Mouse (Mus musculus) bone marrow, adult 2 months (tissue): ENCODE data around the gene Taz.

Experiments used
- CTCF ChIP-seq: fragments of 200-500 bp; IDR thresholded peaks from 2 replicates; pipeline ENCODE4 v1.5.1; 2011; ENCODE audit warnings: low read length, control low read depth; ENCODE audit not compliant: control insufficient read depth, insufficient read depth
- POLR2A ChIP-seq: fragments of 200-500 bp; IDR thresholded peaks from 2 replicates; pipeline ENCODE4 v1.6.1; 2011; ENCODE audit warnings: low read depth, mild to moderate bottlenecking, control low read depth, low read length, borderline replicate concordance; ENCODE audit not compliant: control insufficient read depth

GRCm38 (mm10) chrX:74254888-74255565 is 26.7 kb upstream of the Taz start:
- TF ChIP-seq CTCF, result no peak
- TF ChIP-seq POLR2A, result no peak
